Mouse (Mus musculus) midbrain, embryonic 13.5 days (tissue): ENCODE results near the gene Gm35315. TPM values are rescaled to one million over a fixed set of nuclear protein-coding genes. Genes with fewer than 3 reads are reported as not detected.
A peak's percentile ranks its signal among the peaks of the same experiment; 100 is the strongest.
"Not testable (repeated sequence)": the region's sequence is repeated elsewhere in the genome, so short reads cannot be mapped to it uniquely, and the experiment has no call there.

Source experiments
- ATAC-seq: fragments of 200-750 bp; cut with Nextera tagmentation; 2 replicates; pipeline ENCODE4 v1.8.0; 2017; ENCODE audit warnings: mild to moderate bottlenecking, moderate TSS enrichment, moderate library complexity
- H3K27ac ChIP-seq: fragments of 300-500 bp; sonication (generic); 2 replicates; pipeline ENCODE4 v1.5.1; 2015; ENCODE audit warnings: inconsistent platforms, mild to moderate bottlenecking, moderate library complexity
- H3K27me3 ChIP-seq: fragments of 300-500 bp; sonication (generic); 2 replicates; pipeline ENCODE4 v1.6.1; 2015; ENCODE audit warnings: mild to moderate bottlenecking, inconsistent platforms
- H3K36me3 ChIP-seq: fragments of 300-500 bp; sonication (generic); 2 replicates; pipeline ENCODE4 v1.6.1; 2015; ENCODE audit warnings: mild to moderate bottlenecking, inconsistent platforms
- H3K4me1 ChIP-seq: fragments of 300-500 bp; sonication (generic); replicated peaks from 2 replicates; pipeline ENCODE4 v1.6.1; 2015; ENCODE audit warnings: inconsistent platforms
- H3K4me2 ChIP-seq: fragments of 300-500 bp; sonication (generic); replicated peaks from 2 replicates; pipeline ENCODE4 v1.6.1; 2015; ENCODE audit warnings: moderate library complexity, mild to moderate bottlenecking, inconsistent platforms
- H3K4me3 ChIP-seq: fragments of 300-500 bp; sonication (generic); replicated peaks from 2 replicates; pipeline ENCODE4 v1.5.1; 2015; ENCODE audit warnings: mild to moderate bottlenecking, inconsistent platforms
- H3K9ac ChIP-seq: fragments of 300-500 bp; sonication (generic); replicated peaks from 2 replicates; pipeline ENCODE4 v1.6.1; 2015; ENCODE audit warnings: mild to moderate bottlenecking, inconsistent platforms
- H3K9me3 ChIP-seq: fragments of 300-500 bp; sonication (generic); 2 replicates; pipeline ENCODE4 v1.6.1; 2016; ENCODE audit warnings: mild to moderate bottlenecking, inconsistent platforms
- WGBS: fragments of 180-500 bp; shearing (Covaris S2); methylation state at CpG from one replicate; pipeline ENCODE4 v1.1.7; 2015; 5-methylcytosine and 5-hydroxymethylcytosine counted together
- polyA plus RNA-seq: library from polyadenylated mRNA; unstranded; fragments of >200 nt; fragmentation: Nextera tagmentation; extraction: Ambion mirVana; gene quantifications from 2 replicates; pipeline ENCODE4 v1.2.1, GENCODE M21; 2015

Gene Gm35315
- 0.61 and 0.93 TPM in 2 replicates for polyA plus RNA-seq

- Histone ChIP-seq H3K9me3 (no peaks in the 10 kb centered on the region), H3K4me3 (peak within 1 kb of the TSS; percentile 50), H3K4me1 (0 out of 2 replicates have a peak, but pooled peaks cover 6% of the 10 kb centered on the region), H3K9ac (peak within 1 kb of the TSS; percentile 63), H3K36me3 (no peaks in the 10 kb centered on the region), H3K27ac (no peak within 1 kb of the TSS), H3K4me2 (peak within 1 kb of the TSS; percentile 69), H3K27me3 (no peaks in the 10 kb centered on the region)
- WGBS = 1% methylated on average over 25 of the region's 25 CpGs
- peak; percentile 97 for ATAC-seq
Observed at GRCm38 (mm10) chr5:110094030-110094846, at the start of gene Gm35315. Gene Gm35315 (minus strand): TSS chr5:110094420.

GRCm38 (mm10) chr5:110143007-110143406, 48.8 kb upstream of the Gm35315 start:
- no peaks in the 10 kb centered on the region for H3K27me3 ChIP-seq
- WGBS = 91% methylated on average over 5 of the region's 5 CpGs
- no peak overlapping the region for H3K9ac ChIP-seq
- no peak overlapping the region for H3K27ac ChIP-seq
- ATAC-seq = no peak
- H3K4me1 ChIP-seq = no peaks in the 10 kb centered on the region
- H3K36me3 ChIP-seq = peaks cover 85% of the 10 kb centered on the region
- H3K9me3 ChIP-seq = no peaks in the 10 kb centered on the region
- H3K4me2 ChIP-seq = no peak overlapping the region
- no peak overlapping the region for H3K4me3 ChIP-seq

DNA sequence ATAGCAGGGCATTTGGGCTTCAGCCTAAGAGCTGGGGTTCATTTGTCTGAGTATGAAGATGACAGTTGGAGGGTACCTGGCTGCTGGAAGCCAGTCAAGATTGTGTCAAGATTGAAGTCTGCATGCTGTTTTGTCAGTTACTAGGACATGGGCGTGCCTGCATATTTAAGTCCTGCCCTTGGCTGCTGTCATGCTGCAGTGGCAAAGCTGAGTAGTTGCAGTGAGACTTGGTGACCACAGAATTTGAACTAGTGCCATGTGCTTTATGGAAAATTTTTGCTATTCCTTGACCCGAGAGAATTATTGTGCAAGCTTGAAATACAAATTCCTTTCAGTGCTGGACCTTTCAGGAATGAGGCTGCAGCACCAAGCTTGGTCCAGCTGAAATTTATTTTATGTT, 48.1 kb upstream of the Gm35315 start:
- no peak overlapping the region for H3K4me2 ChIP-seq
- 91% methylated on average over 2 of the region's 2 CpGs for WGBS
- no peak overlapping the region for H3K27ac ChIP-seq
- no peaks in the 10 kb centered on the region for H3K9me3 ChIP-seq
- H3K4me3 ChIP-seq = no peak overlapping the region
- ATAC-seq = no peak
- peaks cover 80% of the 10 kb centered on the region for H3K36me3 ChIP-seq
- H3K27me3 ChIP-seq = no peaks in the 10 kb centered on the region
- peaks cover under 1% of the 10 kb centered on the region; the same call in 1 of the 2 replicates for H3K4me1 ChIP-seq
- H3K9ac ChIP-seq = no peak overlapping the region

DNA sequence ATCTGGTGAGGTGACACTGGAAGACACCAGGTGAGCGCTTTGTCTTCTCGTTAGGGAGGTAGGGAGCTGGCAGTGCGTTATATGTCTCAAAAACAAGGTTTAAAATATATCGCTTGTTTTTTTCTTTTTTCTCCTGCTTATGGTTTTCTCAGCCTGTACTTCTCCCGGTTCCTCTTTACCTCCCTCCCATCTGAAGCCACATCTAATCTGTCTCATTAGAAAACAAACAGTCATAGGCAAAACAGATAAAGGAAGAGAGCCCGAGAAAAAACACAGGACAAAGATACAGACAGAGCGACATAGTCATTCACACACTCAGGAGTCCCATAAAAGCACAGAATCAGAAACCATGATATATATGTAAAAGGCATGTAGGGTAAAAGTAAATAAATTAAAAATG, 46.2 kb upstream of the Gm35315 start:
- peaks cover 63% of the 10 kb centered on the region for H3K36me3 ChIP-seq
- ATAC-seq = no peak
- H3K4me1 ChIP-seq = peaks cover 12% of the 10 kb centered on the region
- no peak overlapping the region for H3K27ac ChIP-seq
- WGBS = 92% methylated on average over 7 of the region's 7 CpGs
- no peak overlapping the region for H3K4me2 ChIP-seq
- H3K27me3 ChIP-seq = no peaks in the 10 kb centered on the region
- no peaks in the 10 kb centered on the region for H3K9me3 ChIP-seq
- H3K9ac ChIP-seq = no peak overlapping the region
- H3K4me3 ChIP-seq = no peak overlapping the region

DNA sequence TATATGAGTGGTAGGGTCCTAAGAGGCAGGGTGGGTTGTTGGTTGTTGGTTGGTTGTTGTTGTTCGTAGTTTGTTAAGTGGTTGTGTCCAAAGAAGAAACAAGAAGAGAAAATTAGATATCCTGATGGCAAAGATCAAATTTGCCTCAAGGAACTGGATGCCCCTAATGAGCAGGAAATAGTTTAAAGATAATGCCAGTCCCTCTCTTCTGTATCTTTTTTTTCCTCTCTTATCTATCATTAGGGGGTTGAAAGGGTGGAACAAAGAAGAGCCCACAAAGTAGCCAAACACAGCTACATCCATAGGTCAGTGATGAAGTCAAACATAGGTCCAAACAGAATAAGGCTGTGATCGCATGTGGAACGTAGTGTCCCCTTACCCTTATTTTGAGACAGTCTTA, 45.1 kb upstream of the Gm35315 start:
- H3K4me1 ChIP-seq = peaks cover 12% of the 10 kb centered on the region
- ATAC-seq = no peak
- H3K36me3 ChIP-seq = peaks cover 53% of the 10 kb centered on the region
- no peaks in the 10 kb centered on the region for H3K27me3 ChIP-seq
- H3K27ac ChIP-seq = no peak overlapping the region
- no peak overlapping the region for H3K4me3 ChIP-seq
- WGBS = 97% methylated on average over 3 of the region's 3 CpGs
- no peaks in the 10 kb centered on the region for H3K9me3 ChIP-seq
- H3K4me2 ChIP-seq = no peak overlapping the region
- H3K9ac ChIP-seq = no peak overlapping the region

DNA sequence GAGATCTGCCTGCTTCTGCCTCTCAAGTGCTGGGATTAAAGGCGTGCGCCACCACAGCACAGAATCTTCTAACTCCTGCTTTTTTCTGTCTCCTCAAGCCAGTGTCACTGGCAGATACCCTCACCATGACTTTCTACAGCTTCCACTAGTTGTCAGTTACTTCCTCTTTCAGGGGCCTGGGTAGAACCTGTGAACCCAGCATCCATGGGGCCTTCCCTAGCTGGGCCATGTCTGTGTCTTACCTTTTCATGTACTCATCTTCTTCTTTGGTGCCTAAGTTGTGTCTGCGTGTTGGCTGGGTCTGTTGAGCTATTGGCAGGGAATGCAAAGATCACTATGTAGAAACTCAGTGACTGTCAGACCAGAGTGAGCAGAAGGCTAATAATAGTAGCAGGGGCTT, 43.6 kb upstream of the Gm35315 start:
- H3K4me2 ChIP-seq = no peak overlapping the region
- WGBS = 95% methylated on average over 3 of the region's 3 CpGs
- no peak overlapping the region for H3K27ac ChIP-seq
- peaks cover 40% of the 10 kb centered on the region for H3K36me3 ChIP-seq
- H3K9ac ChIP-seq = no peak overlapping the region
- no peak for ATAC-seq
- no peaks in the 10 kb centered on the region for H3K9me3 ChIP-seq
- no peak overlapping the region for H3K4me3 ChIP-seq
- peaks cover 12% of the 10 kb centered on the region for H3K4me1 ChIP-seq
- no peaks in the 10 kb centered on the region for H3K27me3 ChIP-seq

GRCm38 (mm10) chr5:110136087-110136464, 41.9 kb upstream of the Gm35315 start:
- peak; percentile 61; the same call in 1 of the 2 replicates for ATAC-seq
- Histone ChIP-seq H3K36me3 (peaks cover 29% of the 10 kb centered on the region), H3K9me3 (no peaks in the 10 kb centered on the region), H3K27ac (peak overlapping the region; percentile 76), H3K4me1 (peaks cover 12% of the 10 kb centered on the region), H3K4me2 (peak overlapping the region; percentile 72), H3K4me3 (peak overlapping the region; percentile 76), H3K9ac (peak overlapping the region; percentile 93), H3K27me3 (no peaks in the 10 kb centered on the region)
- 8% methylated on average over 18 of the region's 18 CpGs for WGBS

DNA sequence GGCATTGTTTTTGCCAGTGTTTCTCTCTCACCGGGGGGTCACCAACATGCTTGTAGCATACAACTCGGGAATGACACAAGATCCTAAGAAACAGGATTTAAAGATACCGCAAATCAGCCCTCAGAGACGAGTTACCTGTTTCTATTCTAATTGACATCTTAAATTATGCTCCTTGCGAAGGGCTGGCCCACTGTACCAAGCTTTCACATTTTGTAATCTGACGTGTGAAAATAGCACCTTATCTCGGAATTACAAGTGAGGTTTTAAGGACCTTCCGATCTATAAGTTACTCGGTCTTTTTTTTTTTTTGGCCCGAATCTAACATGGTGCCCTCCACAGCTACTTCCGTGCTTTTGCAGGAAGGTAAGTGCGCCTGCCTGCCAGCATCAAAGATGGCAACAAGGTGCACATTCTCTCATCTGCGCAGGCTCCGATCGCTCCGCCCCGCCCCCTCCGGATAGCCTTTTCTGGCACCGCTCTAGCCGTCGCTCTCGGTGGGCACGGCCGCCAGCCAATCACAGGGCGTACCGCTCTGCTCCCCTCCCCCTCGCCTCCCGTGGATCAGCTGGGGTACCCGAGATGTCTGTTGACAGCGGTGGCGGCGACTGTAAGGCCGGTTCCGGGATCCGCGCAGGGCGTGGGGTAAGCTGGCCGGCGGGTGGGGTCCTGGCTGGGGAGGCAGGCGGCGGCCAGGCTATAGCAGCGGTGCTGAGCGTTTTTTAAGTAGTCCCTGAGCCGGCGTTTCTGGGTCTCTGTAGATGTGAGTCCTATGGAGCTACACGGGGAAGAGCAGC, 41.3 kb upstream of the Gm35315 start, which contains the start of gene Chfr:
Gene Chfr, plus strand, starts transcription at position 550 of the 794 bp plus-strand sequence.
- 4% methylated on average over 46 of the region's 46 CpGs for WGBS
- Histone ChIP-seq H3K9ac (peak within 1 kb of the TSS; percentile 93), H3K4me2 (peak within 1 kb of the TSS; percentile 72), H3K9me3 (no peaks in the 10 kb centered on the region), H3K27me3 (no peaks in the 10 kb centered on the region), H3K36me3 (peaks cover 29% of the 10 kb centered on the region), H3K4me1 (peaks cover 12% of the 10 kb centered on the region), H3K27ac (peak within 1 kb of the TSS; percentile 76), H3K4me3 (peak within 1 kb of the TSS; percentile 76)
- peak; percentile 99 for ATAC-seq

GRCm38 (mm10) chr5:110122380-110122779, 28.2 kb upstream of the Gm35315 start:
- not testable (repeated sequence) for ATAC-seq, H3K4me1 ChIP-seq, H3K9me3 ChIP-seq, H3K4me2 ChIP-seq, H3K27me3 ChIP-seq, H3K9ac ChIP-seq, H3K27ac ChIP-seq, H3K4me3 ChIP-seq
- 88% methylated on average over 3 of the region's 3 CpGs for WGBS
- peaks cover 80% of the 10 kb centered on the region for H3K36me3 ChIP-seq

GRCm38 (mm10) chr5:110109991-110110441, 15.8 kb upstream of the Gm35315 start, which contains the start of gene Zfp605:
Gene Zfp605 (plus strand): TSS chr5:110110092.
- H3K4me3 ChIP-seq = peak within 1 kb of the TSS; percentile 54
- no peaks in the 10 kb centered on the region for H3K27me3 ChIP-seq
- peaks cover 43% of the 10 kb centered on the region for H3K36me3 ChIP-seq
- peak within 1 kb of the TSS; percentile 73 for H3K4me2 ChIP-seq
- no peaks in the 10 kb centered on the region for H3K9me3 ChIP-seq
- H3K27ac ChIP-seq = peak within 1 kb of the TSS; percentile 95
- WGBS = under 1% methylated on average over 12 of the region's 12 CpGs
- peaks cover 20% of the 10 kb centered on the region for H3K4me1 ChIP-seq
- ATAC-seq = peak; percentile 76
- peak within 1 kb of the TSS; percentile 71 for H3K9ac ChIP-seq

DNA sequence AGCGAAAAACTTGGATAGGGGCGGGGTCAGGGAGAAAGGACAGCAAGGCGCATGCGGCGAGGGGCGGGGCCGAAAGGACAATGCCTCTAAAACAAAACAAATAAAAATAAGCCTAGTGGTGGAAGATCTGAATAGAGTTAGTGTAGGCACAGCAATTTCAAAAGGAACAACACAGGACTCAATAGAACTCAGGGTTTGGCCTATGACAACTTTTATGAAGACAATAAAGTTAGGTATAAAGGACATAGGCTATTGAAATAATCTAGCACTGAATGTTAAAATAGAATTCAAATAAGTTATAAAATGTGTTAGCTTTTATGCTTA, 14.0 kb upstream of the Gm35315 start:
- peaks cover 46% of the 10 kb centered on the region for H3K36me3 ChIP-seq
- no peaks in the 10 kb centered on the region for H3K27me3 ChIP-seq
- peak overlapping the region; percentile 95 for H3K27ac ChIP-seq
- H3K9me3 ChIP-seq = no peaks in the 10 kb centered on the region
- no peak for ATAC-seq
- peak overlapping the region; percentile 80 for H3K4me3 ChIP-seq
- under 1% methylated on average over 7 of the region's 7 CpGs for WGBS
- H3K9ac ChIP-seq = no peak overlapping the region
- H3K4me2 ChIP-seq = peak overlapping the region; percentile 95
- peaks cover 20% of the 10 kb centered on the region for H3K4me1 ChIP-seq
